Mouse (Mus musculus) megakaryocyte-erythroid progenitor cell, adult 5 weeks (primary cell): ENCODE data around the gene Olfr594. TPM values are rescaled to one million over a fixed set of nuclear protein-coding genes. Genes with fewer than 3 reads are reported as not detected.

Experiments used
- polyA plus RNA-seq: library from polyadenylated mRNA; stranded (reverse); fragments of >175 nt; gene quantifications from 2 replicates; pipeline ENCODE4 v1.2.3, GENCODE M21; 2012

The Olfr594 gene
- polyA plus RNA-seq = not detected in 2 replicates

DNA sequence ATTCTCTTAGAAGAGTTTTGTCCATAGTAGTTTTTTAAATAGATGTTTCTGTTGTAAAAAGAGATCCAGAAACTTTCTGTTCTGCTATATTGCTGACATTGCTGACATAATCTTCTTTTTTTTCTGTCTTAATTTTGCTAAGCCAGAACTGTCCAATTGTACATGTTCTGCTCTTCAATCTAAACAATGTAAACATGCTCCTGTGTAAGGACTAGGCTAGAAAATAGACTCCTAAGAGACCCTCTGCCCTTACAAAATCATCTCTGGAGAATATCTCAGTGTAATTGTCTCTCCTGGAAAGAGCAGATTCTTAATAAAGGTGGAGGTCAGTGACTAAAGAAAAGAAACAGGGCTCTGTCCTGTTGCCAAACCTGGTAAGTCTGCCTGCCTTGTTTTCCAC lies at the start of gene Olfr594:
Gene Olfr594 (plus strand): TSS at position 301 of the 400 bp plus-strand sequence.

DNA sequence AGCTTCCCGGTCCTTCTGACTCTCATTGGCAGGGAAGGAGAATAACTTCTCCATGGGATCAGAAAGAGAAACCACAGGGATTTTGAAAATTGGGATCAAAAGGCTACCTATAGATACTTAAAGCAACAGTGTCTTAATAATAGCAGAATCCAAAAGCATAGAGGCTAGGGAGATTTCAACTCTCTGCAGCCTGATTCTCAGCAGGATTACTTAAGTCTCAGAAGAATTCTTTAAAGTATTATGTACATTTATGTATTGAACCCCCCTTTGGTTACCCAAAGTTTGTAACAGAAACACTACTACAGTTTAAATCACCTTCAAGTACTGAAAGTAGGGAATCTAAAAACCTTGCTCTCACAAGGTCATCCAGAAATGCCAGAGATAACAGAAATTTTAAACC lies 38.6 kb upstream of the Olfr594 start, which contains the start of gene Olfr591:
Gene Olfr591 (minus strand): TSS at position 101 of the 400 bp plus-strand sequence.

DNA sequence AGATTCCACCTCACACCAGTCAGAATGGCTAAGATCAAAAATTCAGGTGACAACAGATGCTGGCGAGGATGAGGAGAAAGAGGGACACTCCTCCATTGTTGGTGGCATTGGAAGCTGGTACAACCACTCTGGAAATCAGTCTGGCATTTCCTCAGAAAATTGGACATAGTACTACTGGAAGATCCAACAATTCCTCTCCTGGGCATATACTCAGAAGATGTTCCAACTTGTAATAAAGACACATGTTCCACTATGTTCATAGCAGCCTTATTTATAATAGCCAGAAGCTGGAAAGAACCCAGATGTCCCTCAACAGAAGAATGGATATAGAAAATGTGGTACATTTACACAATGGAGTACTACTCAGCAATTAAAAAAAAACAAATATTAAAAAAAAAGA lies 32.3 kb upstream of the Olfr594 start, which contains the start of gene Olfr592:
Gene Olfr592 (plus strand): TSS at position 301 of the 400 bp plus-strand sequence.

DNA sequence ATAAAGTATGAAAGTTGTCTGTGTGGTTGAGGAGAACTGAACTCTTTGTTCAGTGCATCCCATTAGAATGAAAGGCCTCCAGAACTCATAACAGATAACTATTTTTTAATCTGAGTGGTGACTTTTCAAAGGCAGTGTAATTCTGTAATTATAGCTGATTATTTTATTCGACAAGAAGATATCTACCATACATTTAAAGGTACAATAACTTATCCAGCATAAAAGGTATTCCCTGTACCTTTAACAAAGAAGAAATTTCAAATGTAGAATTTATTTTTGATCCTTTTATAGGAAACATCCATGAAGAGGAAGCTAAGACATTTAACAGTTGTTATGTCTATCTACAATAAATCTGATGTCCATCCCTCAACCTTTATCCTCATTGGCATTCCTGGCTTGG lies 5.2 kb upstream of the Olfr594 start, which contains the start of gene Olfr593:
Gene Olfr593 (plus strand): TSS at position 301 of the 400 bp plus-strand sequence.

DNA sequence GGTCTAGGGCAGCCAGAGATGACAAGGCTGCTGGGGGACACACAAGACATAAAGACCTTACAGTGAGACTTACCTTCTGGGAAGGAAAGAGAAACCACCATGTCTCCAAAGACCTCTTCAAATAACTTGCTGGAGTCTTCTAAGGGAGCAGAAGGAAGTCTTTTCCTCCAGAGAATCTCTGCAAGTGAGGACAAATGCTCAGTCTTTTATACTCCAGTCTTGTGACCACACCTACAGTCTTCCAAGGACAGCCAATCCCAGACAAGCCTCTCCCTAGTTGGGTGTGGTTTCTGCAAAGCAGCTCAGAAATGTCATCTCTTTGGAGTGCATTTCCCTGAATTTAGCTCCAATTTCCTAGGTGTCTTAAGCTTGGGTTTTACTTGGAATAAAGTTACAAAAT lies 35.6 kb downstream of the Olfr594 start, which contains the start of gene Usp17ld:
Gene Usp17ld (minus strand): TSS at position 101 of the 400 bp plus-strand sequence.

Other genes with a start within 250 kb of the Olfr594 start
- gene Olfr577, start 241.1 kb upstream of the Olfr594 start, polyA plus RNA-seq = not detected in 2 replicates
- not detected in 2 replicates for gene Olfr578, start 227.7 kb upstream of the Olfr594 start, polyA plus RNA-seq
- not detected in 2 replicates for gene Olfr582, start 179.0 kb upstream of the Olfr594 start, polyA plus RNA-seq
- not detected in 2 replicates for gene Olfr583, start 165.7 kb upstream of the Olfr594 start, polyA plus RNA-seq
- not detected in 2 replicates for gene Olfr584, start 135.1 kb upstream of the Olfr594 start, polyA plus RNA-seq
- gene Olfr585, start 119.3 kb upstream of the Olfr594 start, polyA plus RNA-seq = not detected in 2 replicates
- gene Olfr586, start 91.4 kb upstream of the Olfr594 start, polyA plus RNA-seq = not detected in 2 replicates
- gene Olfr588-ps1, start 76.1 kb upstream of the Olfr594 start, polyA plus RNA-seq = not detected in 2 replicates
- not detected in 2 replicates for gene Olfr589, start 60.6 kb upstream of the Olfr594 start, polyA plus RNA-seq
- gene Olfr591, start 38.7 kb upstream of the Olfr594 start, polyA plus RNA-seq = not detected in 2 replicates
- gene Olfr592, start 32.2 kb upstream of the Olfr594 start, polyA plus RNA-seq = not detected in 2 replicates
- not detected in 2 replicates for gene Olfr593, start 5.1 kb upstream of the Olfr594 start, polyA plus RNA-seq
- not detected in 2 replicates for gene Usp17ld, start 35.5 kb downstream of the Olfr594 start, polyA plus RNA-seq
- not detected in 2 replicates for gene Olfr596, start 88.7 kb downstream of the Olfr594 start, polyA plus RNA-seq
- gene Olfr597, start 99.3 kb downstream of the Olfr594 start, polyA plus RNA-seq = not detected in 2 replicates
- not detected in 2 replicates for gene Olfr598, start 106.6 kb downstream of the Olfr594 start, polyA plus RNA-seq
- gene Olfr599, start 118.9 kb downstream of the Olfr594 start, polyA plus RNA-seq = not detected in 2 replicates
- not detected in 2 replicates for gene Olfr600, start 132.7 kb downstream of the Olfr594 start, polyA plus RNA-seq
- not detected in 2 replicates for gene Olfr601, start 145.7 kb downstream of the Olfr594 start, polyA plus RNA-seq
- gene Olfr603, start 169.2 kb downstream of the Olfr594 start, polyA plus RNA-seq = not detected in 2 replicates
- gene Usp17lc, start 198.1 kb downstream of the Olfr594 start, polyA plus RNA-seq = not detected in 2 replicates
- not detected in 2 replicates for gene Olfr605, start 228.4 kb downstream of the Olfr594 start, polyA plus RNA-seq
- gene Olfr606, start 232.1 kb downstream of the Olfr594 start, polyA plus RNA-seq = not detected in 2 replicates
- gene Olfr607, start 247.2 kb downstream of the Olfr594 start, polyA plus RNA-seq = not detected in 2 replicates